Mouse (Mus musculus): Measurements from ENCODE around the gene Hspb1.

GRCm38 (mm10) chr5:135908185-135908584 lies 20.5 kb downstream of the Hspb1 start:
- TF ChIP-seq GATA1 (IDR thresholded peaks at IDR 0.05; ENCODE audit: low read length): no peak
- no peak for TF ChIP-seq TAL1 (IDR thresholded peaks at IDR 0.05; ENCODE audit: low read length)
